Mouse (Mus musculus) megakaryocyte, embryonic 14.5 days (primary cell): ENCODE results near the gene Vav1. TPM values are rescaled to one million over a fixed set of nuclear protein-coding genes. Genes with fewer than 3 reads are reported as not detected.

Experiments
- H3K27me3 ChIP-seq: replicated peaks from 2 replicates; pipeline ENCODE3; 2012; ENCODE audit warnings: inconsistent platforms
- H3K36me3 ChIP-seq: replicated peaks from 2 replicates; pipeline ENCODE3; 2012; ENCODE audit warnings: low read length, inconsistent platforms, mixed read lengths
- H3K4me1 ChIP-seq: 2 replicates; pipeline ENCODE4 v1.6.1; 2012; ENCODE audit warnings: inconsistent platforms
- H3K4me3 ChIP-seq: replicated peaks from 2 replicates; pipeline ENCODE3; 2012; ENCODE audit warnings: moderate library complexity, mild to moderate bottlenecking, inconsistent platforms
- H3K9me3 ChIP-seq: 2 replicates; pipeline ENCODE4 v1.6.1; 2012; ENCODE audit warnings: inconsistent platforms
- FLI1 ChIP-seq: IDR thresholded peaks from 2 replicates; pipeline ENCODE4 v1.6.1; 2012; ENCODE audit warnings: low read length, inconsistent platforms, mixed read lengths
- GATA1 ChIP-seq: IDR thresholded peaks from 3 replicates; pipeline ENCODE4 v1.6.1; 2012; ENCODE audit warnings: mixed read lengths, low read length, inconsistent platforms, borderline replicate concordance
- polyA plus RNA-seq: library from polyadenylated mRNA; stranded (reverse); fragments of >175 nt; gene quantifications from 2 replicates; pipeline ENCODE4 v1.2.3, GENCODE M21; 2012; ENCODE audit warnings: low replicate concordance; ENCODE audit not compliant: insufficient read depth

The Vav1 gene
- polyA plus RNA-seq, 1 experiment = 164 TPM

DNA sequence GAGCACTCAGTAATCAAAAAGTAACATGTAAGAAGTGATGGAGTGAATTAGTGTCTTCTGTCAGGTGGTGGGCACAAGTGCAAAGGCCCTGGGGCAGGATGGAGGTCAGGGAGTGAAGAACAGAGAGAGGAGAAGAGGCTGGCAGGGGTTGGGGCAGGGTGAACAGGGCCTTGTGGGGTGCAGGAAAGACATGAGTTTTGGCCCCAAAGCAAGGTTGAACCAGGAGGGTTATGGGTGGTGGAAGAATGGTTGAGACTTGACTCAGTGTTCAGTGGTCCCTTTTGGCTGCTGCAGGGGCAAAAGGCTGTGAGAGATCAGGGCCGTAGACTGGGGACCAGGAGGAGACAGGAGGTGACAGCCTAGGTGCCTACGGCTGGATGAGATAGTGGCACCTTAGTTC, 363 bp upstream of the Vav1 start:
- peaks cover 85% of the 10 kb centered on the region for H3K4me1 ChIP-seq
- TF ChIP-seq GATA1 (no peak), FLI1 (no peak)
- no peaks in the 10 kb centered on the region for H3K9me3 ChIP-seq
- H3K36me3 ChIP-seq = peaks cover 37% of the 10 kb centered on the region
- peak overlapping the region; percentile 99 for H3K4me3 ChIP-seq
- H3K27me3 ChIP-seq = no peaks in the 10 kb centered on the region

DNA sequence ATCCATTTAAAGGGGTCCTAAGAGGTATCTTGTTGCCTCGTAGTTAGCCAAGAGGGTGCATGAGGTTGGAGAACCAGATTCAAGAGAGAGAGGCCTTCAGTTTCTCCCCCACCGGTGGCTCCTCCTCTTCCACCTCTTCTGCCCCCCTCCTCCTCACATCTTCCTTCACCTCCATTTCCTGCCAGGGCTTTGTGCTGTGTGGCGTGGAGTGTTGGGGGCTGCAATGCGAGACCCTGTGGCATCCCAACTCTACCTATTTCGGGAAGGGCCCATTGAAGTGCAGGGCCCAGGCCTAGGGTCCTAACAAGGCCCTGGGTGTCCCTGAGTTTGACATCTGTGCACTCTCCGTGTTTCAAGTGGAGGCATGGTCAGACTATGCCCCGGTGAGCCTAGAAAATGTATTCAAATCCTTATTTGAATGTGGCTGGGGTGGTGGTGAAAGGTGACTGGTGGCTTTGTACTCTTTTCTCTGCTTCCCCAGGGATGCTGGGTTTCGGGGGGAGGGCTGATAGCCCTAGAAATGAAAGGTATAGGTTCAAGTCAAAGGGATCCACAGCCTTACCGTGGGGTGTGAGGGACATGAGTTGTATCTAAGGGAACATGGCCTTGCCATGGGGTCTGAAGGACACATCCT, 808 bp downstream of the Vav1 start:
- H3K4me1 ChIP-seq = peaks cover 85% of the 10 kb centered on the region
- peak overlapping the region; percentile 99 for H3K4me3 ChIP-seq
- H3K36me3 ChIP-seq = peaks cover 49% of the 10 kb centered on the region

DNA sequence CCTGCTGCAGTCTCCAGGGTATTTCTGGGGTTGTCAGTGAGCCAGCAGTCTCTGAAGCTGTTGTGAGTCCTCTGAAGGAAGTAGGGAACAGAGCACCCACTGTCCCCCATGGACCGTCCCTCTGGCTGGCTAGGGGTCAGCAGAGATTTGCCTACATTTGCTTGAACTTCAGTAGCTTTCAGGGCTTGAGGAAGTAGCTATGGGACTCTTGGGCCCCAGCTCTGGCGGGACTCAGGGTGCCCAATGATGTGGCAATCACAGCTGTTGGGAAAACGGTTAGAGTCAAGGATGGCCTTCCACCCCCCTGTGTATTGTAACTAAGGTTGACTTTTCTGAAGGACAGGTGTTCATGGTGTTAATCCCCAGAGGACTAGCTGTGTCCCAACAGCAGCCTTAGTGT, 1.5 kb downstream of the Vav1 start:
- no peaks in the 10 kb centered on the region for H3K27me3 ChIP-seq
- H3K4me1 ChIP-seq = peaks cover 88% of the 10 kb centered on the region
- H3K9me3 ChIP-seq = no peaks in the 10 kb centered on the region
- H3K36me3 ChIP-seq = peaks cover 56% of the 10 kb centered on the region
- TF ChIP-seq GATA1 = no peak
- no peak for TF ChIP-seq FLI1
- H3K4me3 ChIP-seq = peak overlapping the region; percentile 99

More for the DNA sequence above, 808 bp downstream of the Vav1 start:
- Histone ChIP-seq H3K9me3 (no peaks in the 10 kb centered on the region), H3K27me3 (no peaks in the 10 kb centered on the region)
- TF ChIP-seq FLI1 = no peak
- TF ChIP-seq GATA1 = no peak

DNA sequence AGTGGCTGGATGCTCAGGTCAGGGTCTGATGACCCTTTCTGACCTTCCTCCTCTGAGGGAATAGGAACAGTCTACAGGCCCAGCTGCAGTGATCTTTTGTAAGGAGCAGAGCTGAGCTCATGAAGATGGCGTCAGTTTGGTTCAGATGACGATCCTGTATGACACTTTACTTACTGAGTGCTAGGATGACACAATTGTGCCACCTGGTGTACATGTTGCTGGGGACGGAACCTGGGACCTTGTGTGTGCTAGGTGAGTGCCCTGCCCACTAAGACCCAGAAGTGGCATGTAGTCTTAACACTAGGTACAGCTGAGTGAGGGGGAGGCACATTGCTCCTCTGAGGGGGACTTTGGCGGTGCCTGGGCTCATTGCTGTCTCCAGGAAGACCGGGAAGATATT, 5.0 kb downstream of the Vav1 start:
- H3K4me3 ChIP-seq = peak overlapping the region; percentile 84
- TF ChIP-seq GATA1 = no peak
- no peak for TF ChIP-seq FLI1
- peaks cover 86% of the 10 kb centered on the region for H3K36me3 ChIP-seq
- H3K9me3 ChIP-seq = no peaks in the 10 kb centered on the region
- peaks cover 96% of the 10 kb centered on the region for H3K4me1 ChIP-seq
- H3K27me3 ChIP-seq = no peaks in the 10 kb centered on the region

DNA sequence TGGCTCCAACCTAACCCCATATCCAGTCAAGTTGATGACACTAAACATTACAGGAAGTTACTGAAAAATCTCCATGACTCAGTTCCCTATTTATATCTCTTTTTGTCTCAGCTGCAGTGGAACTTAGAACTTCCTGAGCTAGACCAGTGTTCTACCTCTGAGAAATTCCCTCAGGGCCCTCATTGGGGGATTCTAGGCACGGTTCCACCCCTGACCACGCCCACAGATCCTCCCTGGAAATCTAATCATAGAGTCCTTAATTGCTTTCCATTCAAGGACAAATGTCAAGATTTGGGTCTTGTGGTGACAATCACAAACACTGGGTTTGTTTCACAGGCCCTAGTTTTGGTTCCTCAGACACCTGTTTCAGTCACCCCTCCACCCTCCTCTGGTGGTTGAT, 6.2 kb downstream of the Vav1 start:
- peak overlapping the region; percentile 88 for H3K4me3 ChIP-seq
- H3K27me3 ChIP-seq = no peaks in the 10 kb centered on the region
- H3K4me1 ChIP-seq = peaks cover 100% of the 10 kb centered on the region
- TF ChIP-seq GATA1 = no peak
- no peak for TF ChIP-seq FLI1
- peaks cover 92% of the 10 kb centered on the region for H3K36me3 ChIP-seq
- peaks cover 5% of the 10 kb centered on the region; the same call in 1 of the 2 replicates for H3K9me3 ChIP-seq

DNA sequence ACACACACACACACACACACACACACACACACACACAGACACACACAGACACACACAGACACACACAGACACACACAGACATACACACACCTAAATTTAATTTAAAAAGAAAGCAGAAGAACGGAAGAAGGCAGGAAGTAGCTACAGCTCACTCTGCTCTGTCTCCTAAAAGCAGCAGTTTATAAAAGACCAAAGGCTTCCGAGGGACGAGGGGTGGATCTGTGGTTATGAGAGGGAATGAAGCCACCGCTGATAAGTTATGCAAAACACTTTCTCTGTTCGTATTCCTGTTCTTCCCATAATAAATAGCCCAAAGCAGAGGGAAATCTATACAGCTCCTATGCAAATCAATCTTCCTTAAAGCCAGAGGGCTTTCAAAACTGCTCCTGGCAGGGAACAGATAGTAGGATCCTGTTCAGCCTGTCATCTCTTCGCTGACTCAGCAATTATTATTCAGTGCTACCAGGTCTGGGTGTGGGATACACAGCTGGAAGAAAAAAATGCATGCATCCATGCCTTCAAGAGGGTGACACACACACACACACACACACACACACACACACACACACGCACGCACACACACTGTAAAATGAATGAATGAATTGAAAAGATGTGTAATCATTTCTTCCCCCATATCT, 7.9 kb downstream of the Vav1 start:
- no peaks in the 10 kb centered on the region for H3K27me3 ChIP-seq
- H3K36me3 ChIP-seq = peaks cover 86% of the 10 kb centered on the region
- H3K9me3 ChIP-seq = peaks cover 5% of the 10 kb centered on the region; the same call in 1 of the 2 replicates
- TF ChIP-seq FLI1 (no peak), GATA1 (peak; percentile 60; the same call in 1 of the 3 replicates)
- H3K4me3 ChIP-seq = peak overlapping the region; percentile 88
- peaks cover 100% of the 10 kb centered on the region for H3K4me1 ChIP-seq

DNA sequence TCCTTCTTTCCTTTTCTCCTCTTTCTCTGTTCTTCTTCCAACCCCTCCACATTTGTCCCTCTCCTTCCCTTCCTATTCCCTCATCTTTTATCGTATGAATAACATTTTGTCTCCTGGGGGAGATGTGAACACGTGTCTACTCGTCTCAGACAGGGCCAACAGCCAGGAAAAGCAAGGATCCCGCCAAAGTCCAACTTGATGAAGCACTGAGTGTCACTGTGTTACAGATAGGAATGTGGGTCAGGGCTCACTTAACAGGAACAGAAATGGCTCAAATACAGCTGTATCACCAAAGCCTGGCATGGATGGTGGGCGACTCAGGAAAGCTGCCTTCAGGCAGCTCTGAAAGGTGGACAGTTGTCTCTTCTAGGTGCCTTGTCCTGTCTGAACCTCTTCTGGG, 10.4 kb downstream of the Vav1 start:
- Histone ChIP-seq H3K4me3 (peak overlapping the region; percentile 88), H3K4me1 (peaks cover 100% of the 10 kb centered on the region), H3K27me3 (no peaks in the 10 kb centered on the region), H3K9me3 (peaks cover 5% of the 10 kb centered on the region; the same call in 1 of the 2 replicates), H3K36me3 (peaks cover 86% of the 10 kb centered on the region)
- TF ChIP-seq GATA1 (no peak), FLI1 (no peak)

DNA sequence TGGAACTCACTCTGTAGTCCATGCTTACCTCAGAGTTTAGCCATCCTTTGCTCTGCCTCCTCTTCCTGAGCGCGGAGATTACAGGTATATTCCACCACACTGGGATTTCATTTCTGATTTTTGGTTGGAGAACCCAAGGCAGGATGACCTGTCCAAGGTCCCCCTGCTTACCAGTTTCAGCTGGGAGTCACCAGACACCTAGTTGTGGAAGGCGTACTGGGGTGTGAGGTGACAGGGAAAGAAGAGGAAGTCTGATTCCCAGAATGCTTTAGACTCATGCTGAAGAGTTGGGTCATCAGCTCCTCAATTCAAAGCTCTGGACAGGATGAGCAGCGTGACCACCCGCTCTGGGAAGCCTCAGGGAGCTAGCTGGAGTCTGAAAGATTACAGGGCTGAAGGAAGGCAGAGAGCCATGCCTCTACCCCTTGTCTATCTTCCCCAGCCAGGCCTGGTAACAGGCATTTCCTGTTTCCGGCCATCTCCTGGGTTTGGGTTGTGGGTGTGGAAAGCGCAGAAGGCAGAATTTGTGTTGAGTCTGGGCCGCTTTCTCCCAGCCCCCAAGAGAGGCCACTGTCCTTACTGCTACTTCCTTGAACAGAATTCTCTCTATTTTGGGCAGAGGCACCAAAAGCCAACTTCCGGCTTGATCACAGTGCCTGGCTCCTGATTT, 11.2 kb downstream of the Vav1 start:
- H3K27me3 ChIP-seq = no peaks in the 10 kb centered on the region
- peaks cover 100% of the 10 kb centered on the region for H3K4me1 ChIP-seq
- H3K9me3 ChIP-seq = peaks cover 5% of the 10 kb centered on the region; the same call in 1 of the 2 replicates
- TF ChIP-seq GATA1 (peak; percentile 98), FLI1 (peak; percentile 98)
- H3K36me3 ChIP-seq = peaks cover 86% of the 10 kb centered on the region
- peak overlapping the region; percentile 88 for H3K4me3 ChIP-seq

DNA sequence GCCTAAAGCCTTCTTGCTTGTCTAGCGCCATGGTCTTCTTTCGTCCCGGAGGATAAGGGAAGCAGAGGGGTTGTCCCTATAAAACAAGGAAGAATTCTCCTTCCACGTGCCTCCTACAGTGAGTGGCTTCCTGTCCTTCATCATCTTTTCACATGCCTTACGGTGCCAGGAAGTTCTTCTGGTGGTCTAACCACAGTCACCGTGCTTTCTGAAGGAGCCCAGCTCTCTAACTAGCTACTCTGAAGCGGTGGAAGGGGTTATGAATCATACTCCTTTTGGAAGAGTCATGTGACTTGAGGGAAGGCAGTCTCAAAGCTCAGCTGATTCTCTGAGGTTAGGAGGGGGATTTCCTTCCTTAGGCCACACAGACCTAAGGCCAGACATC, 11.8 kb downstream of the Vav1 start:
- no peak for TF ChIP-seq GATA1
- no peak for TF ChIP-seq FLI1
- Histone ChIP-seq H3K4me3 (peak overlapping the region; percentile 88), H3K9me3 (peaks cover 5% of the 10 kb centered on the region; the same call in 1 of the 2 replicates), H3K27me3 (no peaks in the 10 kb centered on the region), H3K36me3 (peaks cover 86% of the 10 kb centered on the region), H3K4me1 (peaks cover 100% of the 10 kb centered on the region)

DNA sequence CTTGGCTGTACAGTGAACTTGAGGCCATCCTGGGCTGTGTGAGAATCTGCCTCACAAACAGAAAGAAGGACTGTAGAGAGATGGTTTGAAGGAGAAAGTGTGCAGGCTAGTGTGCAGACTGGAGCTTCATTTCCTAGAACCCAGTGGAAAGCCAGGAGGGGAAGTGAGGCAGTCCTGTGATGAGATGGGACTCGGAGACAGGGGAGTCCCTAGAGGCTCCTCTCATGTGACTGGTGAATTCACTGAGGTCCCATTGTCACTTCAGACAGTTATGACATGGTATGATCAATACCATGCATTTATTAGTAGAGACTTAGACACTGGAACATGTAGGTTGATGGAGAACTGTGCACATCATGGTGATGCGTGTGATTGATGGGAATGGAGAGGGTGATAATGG, 13.4 kb downstream of the Vav1 start:
- TF ChIP-seq FLI1 (no peak), GATA1 (no peak)
- Histone ChIP-seq H3K27me3 (no peaks in the 10 kb centered on the region), H3K9me3 (peaks cover 5% of the 10 kb centered on the region; the same call in 1 of the 2 replicates), H3K4me1 (peaks cover 100% of the 10 kb centered on the region), H3K36me3 (peaks cover 90% of the 10 kb centered on the region), H3K4me3 (peak overlapping the region; percentile 80)
